Mouse (Mus musculus) thymus, adult 2 months (tissue): ENCODE results near the gene Olfr279. TPM values are rescaled to one million over a fixed set of nuclear protein-coding genes. Genes with fewer than 3 reads are reported as not detected.

Source experiments
- DNase-seq: peaks from one replicate; pipeline ENCODE4 v3.0.0; 2021
- H3K27ac ChIP-seq: fragments of 200-500 bp; 2 replicates; pipeline ENCODE4 v1.5.1; 2012; ENCODE audit warnings: low read length, control low read depth; ENCODE audit not compliant: control insufficient read depth, insufficient read depth
- H3K27me3 ChIP-seq: fragments of 200-500 bp; 2 replicates; pipeline ENCODE4 v1.6.1; 2012; ENCODE audit warnings: mild to moderate bottlenecking, low read length, moderate library complexity, mixed read lengths; ENCODE audit not compliant: control insufficient read depth, insufficient read depth
- H3K36me3 ChIP-seq: fragments of 200-500 bp; 2 replicates; pipeline ENCODE4 v1.6.1; 2012; ENCODE audit warnings: mild to moderate bottlenecking, low read length, moderate library complexity; ENCODE audit not compliant: control insufficient read depth, insufficient read depth
- H3K4me1 ChIP-seq: fragments of 200-500 bp; replicated peaks from 2 replicates; pipeline ENCODE4 v1.6.1; 2012; ENCODE audit warnings: low read length; ENCODE audit not compliant: control insufficient read depth, insufficient read depth
- H3K4me3 ChIP-seq: fragments of 200-500 bp; 2 replicates; pipeline ENCODE4 v1.5.1; 2012; ENCODE audit warnings: mild to moderate bottlenecking, low read length, control low read depth, moderate library complexity; ENCODE audit not compliant: control insufficient read depth, insufficient read depth
- CTCF ChIP-seq: fragments of 200-500 bp; IDR thresholded peaks from 2 replicates; pipeline ENCODE4 v1.5.1; 2012; ENCODE audit warnings: mild to moderate bottlenecking, control low read depth, low read length, moderate library complexity, borderline replicate concordance; ENCODE audit not compliant: control insufficient read depth, poor library complexity, insufficient read depth; ENCODE audit errors: extremely low read depth
- POLR2A ChIP-seq: fragments of 200-500 bp; IDR thresholded peaks from 2 replicates; pipeline ENCODE4 v1.6.1; 2012; ENCODE audit warnings: mild to moderate bottlenecking, low read length, control low read depth, moderate library complexity; ENCODE audit not compliant: control insufficient read depth, poor library complexity, insufficient read depth; ENCODE audit errors: extremely low read depth
- WGBS: fragments of 180-500 bp; shearing (Covaris S2); methylation state at CpG from one replicate; pipeline ENCODE4 v1.1.7; 2018; 5-methylcytosine and 5-hydroxymethylcytosine counted together
- polyA plus RNA-seq: library from polyadenylated mRNA; depleted of rRNA; stranded (reverse); fragments of >200 nt; gene quantifications from 2 replicates; pipeline ENCODE4 v1.2.3, GENCODE M21; 2012

Gene Olfr279
- polyA plus RNA-seq, 1 experiment, result not detected

DNA sequence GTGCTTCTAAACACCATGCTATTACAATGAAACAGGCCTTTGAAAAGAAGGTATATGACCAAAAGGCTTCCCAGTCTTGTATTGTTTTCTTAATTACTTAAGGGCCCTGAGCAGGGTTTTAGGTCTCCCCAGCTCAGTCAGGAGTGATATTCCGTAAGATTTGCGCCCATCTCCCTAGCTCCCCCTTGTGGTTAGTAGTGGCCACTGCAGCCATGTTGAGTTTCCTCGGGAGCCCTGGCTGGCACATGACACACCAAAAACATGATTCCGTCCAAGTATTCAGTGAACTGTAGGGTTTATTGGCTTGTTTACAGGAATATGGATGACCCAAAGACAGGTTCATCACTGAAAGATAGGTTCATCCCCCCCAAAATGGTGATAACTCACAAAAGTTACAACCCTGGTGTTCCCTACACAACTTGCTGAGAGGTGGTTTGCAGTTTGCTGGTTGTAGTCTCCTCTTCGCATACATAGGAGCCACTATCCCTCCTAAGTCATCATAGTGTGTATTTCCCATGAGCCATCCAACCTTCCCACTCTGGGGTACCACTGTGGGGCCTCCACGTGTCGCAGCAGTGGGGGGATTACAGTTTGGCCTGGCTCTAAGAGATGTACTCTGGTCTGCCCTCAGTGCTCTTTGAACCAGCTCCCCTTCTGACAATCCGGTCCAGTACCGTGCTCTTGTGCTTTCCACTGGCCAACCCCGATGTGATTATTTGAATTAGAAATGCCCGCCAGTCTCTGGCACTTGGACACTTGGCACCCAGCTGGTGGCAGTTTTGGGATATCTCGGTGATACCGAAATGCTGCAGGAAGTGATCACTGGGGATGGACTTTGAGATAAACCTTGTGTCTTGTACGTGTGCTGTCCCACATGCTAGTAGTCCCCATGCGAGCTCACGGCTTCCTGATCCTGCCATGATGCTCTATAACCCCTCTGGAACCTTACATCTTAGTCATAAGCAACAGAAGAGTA is 25.5 kb downstream of the Olfr279 start:
- WGBS, result 77% methylated on average over 16 of the region's 16 CpGs
- peak; percentile 74 for DNase-seq
- H3K36me3 ChIP-seq, result peaks cover 36% of the 10 kb centered on the region
- no peak overlapping the region for H3K27ac ChIP-seq
- H3K27me3 ChIP-seq, result no peaks in the 10 kb centered on the region
- H3K4me1 ChIP-seq, result peaks cover 24% of the 10 kb centered on the region
- no peak overlapping the region for H3K4me3 ChIP-seq
- TF ChIP-seq CTCF (peak; percentile 72; the same call in 1 of the 2 replicates), POLR2A (no peak)

GRCm38 (mm10) chr15:98521245-98521644 is 29.0 kb downstream of the Olfr279 start:
- no peak for TF ChIP-seq CTCF
- TF ChIP-seq POLR2A, result no peak
- Histone ChIP-seq H3K4me1 (0 out of 2 replicates have a peak, but pooled peaks cover 2% of the 10 kb centered on the region), H3K27me3 (no peaks in the 10 kb centered on the region), H3K36me3 (peaks cover 71% of the 10 kb centered on the region), H3K4me3 (no peak overlapping the region), H3K27ac (no peak overlapping the region)
- DNase-seq, result no peak
- 60% methylated on average over 3 of the region's 3 CpGs for WGBS

- TF ChIP-seq CTCF (no peak), POLR2A (no peak)
- no peak for DNase-seq
- H3K4me3 ChIP-seq, result no peak overlapping the region
- H3K27ac ChIP-seq, result no peak overlapping the region
- no peaks in the 10 kb centered on the region for H3K27me3 ChIP-seq
- peaks cover 96% of the 10 kb centered on the region for H3K36me3 ChIP-seq
- no peaks in the 10 kb centered on the region for H3K4me1 ChIP-seq
- 94% methylated on average over 5 of the region's 5 CpGs for WGBS
Measured at GRCm38 (mm10) chr15:98526057-98526456, 33.9 kb downstream of the Olfr279 start.

DNA sequence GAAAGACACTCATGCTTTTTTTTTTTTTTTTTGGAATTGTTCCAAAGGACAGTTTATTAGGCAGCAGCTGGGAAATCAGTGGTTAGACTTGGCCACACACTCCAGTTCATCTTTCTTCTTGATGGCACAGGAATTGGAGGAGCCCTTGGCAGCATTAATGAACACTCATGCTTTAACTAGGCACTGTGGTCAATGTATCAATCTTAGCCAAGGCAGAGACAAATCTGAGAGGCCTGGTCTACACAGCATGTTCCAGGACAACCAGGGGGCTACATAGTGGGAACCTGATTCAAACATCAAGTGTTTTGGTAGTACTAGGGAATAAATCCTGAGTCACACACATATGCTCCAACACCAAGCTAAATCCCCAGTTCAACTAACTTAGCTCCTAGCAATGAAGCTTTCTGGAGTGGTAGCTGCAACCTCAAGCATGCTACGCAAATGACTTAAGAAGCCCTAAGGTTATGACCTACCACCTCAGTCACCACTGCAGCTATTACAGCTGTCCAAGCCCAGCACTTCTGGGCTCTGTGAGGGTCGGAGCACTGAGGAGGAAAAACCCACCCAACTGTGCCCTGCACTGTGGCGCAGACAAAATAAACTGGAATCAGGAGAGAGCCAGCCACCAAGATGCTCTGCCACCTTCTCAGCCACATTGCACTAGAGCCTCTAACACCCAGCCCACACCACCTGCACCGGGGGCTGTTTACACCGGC is 35.0 kb downstream of the Olfr279 start:
- 91% methylated on average over 5 of the region's 5 CpGs for WGBS
- TF ChIP-seq CTCF (no peak), POLR2A (no peak)
- H3K4me1 ChIP-seq, result peaks cover under 1% of the 10 kb centered on the region
- no peak for DNase-seq
- no peaks in the 10 kb centered on the region for H3K27me3 ChIP-seq
- no peak overlapping the region for H3K4me3 ChIP-seq
- H3K36me3 ChIP-seq, result peaks cover 92% of the 10 kb centered on the region
- no peak overlapping the region for H3K27ac ChIP-seq

DNA sequence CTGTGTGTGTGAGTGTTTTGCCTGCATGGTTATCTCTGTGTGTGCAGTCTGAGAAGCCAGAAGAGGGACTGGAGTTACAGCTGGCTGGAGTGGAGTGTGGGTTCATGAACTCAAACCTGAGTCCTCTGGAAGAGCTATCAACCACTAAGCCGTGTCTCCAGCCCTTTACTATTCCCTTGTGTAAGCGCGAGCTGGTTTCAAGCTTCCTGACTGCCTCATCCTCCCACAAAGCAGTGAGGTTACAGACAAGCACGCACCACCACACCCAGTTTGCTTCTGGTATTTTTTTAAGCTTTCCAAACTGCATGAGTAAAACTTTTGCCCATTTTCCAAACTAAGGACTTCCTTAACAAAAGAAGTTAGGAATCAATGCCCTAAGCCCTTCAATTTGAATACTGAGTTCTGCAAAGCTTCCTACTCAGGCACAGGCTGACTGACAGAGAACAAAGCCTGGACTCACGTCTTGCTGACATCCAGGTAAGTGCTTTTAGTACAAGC is 35.9 kb downstream of the Olfr279 start:
- H3K4me3 ChIP-seq, result no peak overlapping the region
- peaks cover 83% of the 10 kb centered on the region for H3K36me3 ChIP-seq
- no peak for DNase-seq
- H3K27ac ChIP-seq, result no peak overlapping the region
- H3K27me3 ChIP-seq, result no peaks in the 10 kb centered on the region
- WGBS, result 87% methylated on average over 5 of the region's 5 CpGs
- H3K4me1 ChIP-seq, result peaks cover 8% of the 10 kb centered on the region
- TF ChIP-seq CTCF, result no peak
- TF ChIP-seq POLR2A, result no peak

- no peak for DNase-seq
- WGBS, result 23% methylated on average over 5 of the region's 5 CpGs
- H3K36me3 ChIP-seq, result peaks cover 44% of the 10 kb centered on the region
- H3K4me1 ChIP-seq, result peaks cover 8% of the 10 kb centered on the region
- no peak overlapping the region for H3K27ac ChIP-seq
- H3K27me3 ChIP-seq, result no peaks in the 10 kb centered on the region
- no peak overlapping the region for H3K4me3 ChIP-seq
- TF ChIP-seq POLR2A, result no peak
- no peak for TF ChIP-seq CTCF
Measured at GRCm38 (mm10) chr15:98532281-98532680, 40.1 kb downstream of the Olfr279 start.
